Mouse (Mus musculus): ENCODE data around the gene Rnf8.

DNA sequence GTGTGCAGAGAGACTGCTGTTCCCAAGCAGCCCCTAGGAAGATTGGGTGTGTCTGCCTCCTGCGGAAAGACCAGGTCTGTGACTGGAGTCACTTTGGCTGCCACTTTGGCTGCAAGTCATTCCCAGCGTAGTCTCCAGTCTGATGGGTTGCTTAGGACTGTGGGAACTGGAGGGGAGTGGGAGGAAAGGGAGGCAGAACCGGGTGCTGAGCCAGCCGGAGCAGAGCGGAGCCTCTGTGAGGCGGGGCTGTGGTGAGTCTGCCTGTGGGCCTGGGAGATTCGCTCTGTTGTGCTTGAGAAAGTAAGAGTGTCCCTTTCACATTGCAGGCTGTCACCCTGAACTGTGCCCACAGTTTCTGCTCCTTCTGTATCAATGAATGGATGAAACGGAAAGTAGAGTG, 20.9 kb downstream of the Rnf8 start:
- TF ChIP-seq CTCF (IDR thresholded peaks at IDR 0.05) (no peak), POLR2A (IDR thresholded peaks at IDR 0.05; ENCODE audit: insufficient read depth, low read depth, low read length) (no peak)
